Mouse (Mus musculus) kidney, embryonic 16.5 days (tissue): ENCODE results near the gene Zc3h8. TPM values are rescaled to one million over a fixed set of nuclear protein-coding genes. Genes with fewer than 3 reads are reported as not detected.

Experiments
- ATAC-seq: fragments of 200-750 bp; cut with Nextera tagmentation; 2 replicates; pipeline ENCODE4 v1.8.0; 2017; ENCODE audit warnings: moderate TSS enrichment; ENCODE audit not compliant: low FRiP score, low TSS enrichment
- H3K27ac ChIP-seq: fragments of 300-500 bp; sonication (generic); 2 replicates; pipeline ENCODE4 v1.5.1; 2014; ENCODE audit warnings: low read length
- H3K27me3 ChIP-seq: fragments of 300-500 bp; sonication (generic); 2 replicates; pipeline ENCODE4 v1.6.1; 2014; ENCODE audit warnings: low read length, control low read depth, mixed read lengths; ENCODE audit not compliant: insufficient read depth
- H3K36me3 ChIP-seq: fragments of 300-500 bp; sonication (generic); 2 replicates; pipeline ENCODE4 v1.6.1; 2014; ENCODE audit warnings: low read length, control low read depth, mixed read lengths; ENCODE audit not compliant: insufficient read depth
- H3K4me1 ChIP-seq: fragments of 300-500 bp; sonication (generic); 2 replicates; pipeline ENCODE4 v1.6.1; 2014; ENCODE audit warnings: low read length, control low read depth, mixed read lengths; ENCODE audit not compliant: insufficient read depth
- H3K4me2 ChIP-seq: fragments of 300-500 bp; sonication (generic); replicated peaks from 2 replicates; pipeline ENCODE4 v1.6.1; 2014; ENCODE audit warnings: low read depth, low read length
- H3K4me3 ChIP-seq: fragments of 300-500 bp; sonication (generic); 2 replicates; pipeline ENCODE4 v1.5.1; 2014; ENCODE audit warnings: mild to moderate bottlenecking, low read length
- H3K9ac ChIP-seq: fragments of 300-500 bp; sonication (generic); replicated peaks from 2 replicates; pipeline ENCODE4 v1.6.1; 2014; ENCODE audit warnings: low read length
- H3K9me3 ChIP-seq: fragments of 300-500 bp; sonication (generic); 2 replicates; pipeline ENCODE4 v1.6.1; 2016; ENCODE audit warnings: low read length, control low read depth
- WGBS: fragments of 180-500 bp; shearing (Covaris S2); extraction: QIAGEN DNeasy Blood & Tissue Kit; methylation state at CpG from one replicate; pipeline ENCODE4 v1.1.7; 2014; 5-methylcytosine and 5-hydroxymethylcytosine counted together
- polyA plus RNA-seq: library from polyadenylated mRNA; unstranded; fragments of >200 nt; fragmentation: Nextera tagmentation; extraction: Ambion mirVana; gene quantifications from 2 replicates; pipeline ENCODE4 v1.2.1, GENCODE M21; 2015

The Zc3h8 gene
- 7.9 and 8.2 TPM in 2 replicates for polyA plus RNA-seq

DNA sequence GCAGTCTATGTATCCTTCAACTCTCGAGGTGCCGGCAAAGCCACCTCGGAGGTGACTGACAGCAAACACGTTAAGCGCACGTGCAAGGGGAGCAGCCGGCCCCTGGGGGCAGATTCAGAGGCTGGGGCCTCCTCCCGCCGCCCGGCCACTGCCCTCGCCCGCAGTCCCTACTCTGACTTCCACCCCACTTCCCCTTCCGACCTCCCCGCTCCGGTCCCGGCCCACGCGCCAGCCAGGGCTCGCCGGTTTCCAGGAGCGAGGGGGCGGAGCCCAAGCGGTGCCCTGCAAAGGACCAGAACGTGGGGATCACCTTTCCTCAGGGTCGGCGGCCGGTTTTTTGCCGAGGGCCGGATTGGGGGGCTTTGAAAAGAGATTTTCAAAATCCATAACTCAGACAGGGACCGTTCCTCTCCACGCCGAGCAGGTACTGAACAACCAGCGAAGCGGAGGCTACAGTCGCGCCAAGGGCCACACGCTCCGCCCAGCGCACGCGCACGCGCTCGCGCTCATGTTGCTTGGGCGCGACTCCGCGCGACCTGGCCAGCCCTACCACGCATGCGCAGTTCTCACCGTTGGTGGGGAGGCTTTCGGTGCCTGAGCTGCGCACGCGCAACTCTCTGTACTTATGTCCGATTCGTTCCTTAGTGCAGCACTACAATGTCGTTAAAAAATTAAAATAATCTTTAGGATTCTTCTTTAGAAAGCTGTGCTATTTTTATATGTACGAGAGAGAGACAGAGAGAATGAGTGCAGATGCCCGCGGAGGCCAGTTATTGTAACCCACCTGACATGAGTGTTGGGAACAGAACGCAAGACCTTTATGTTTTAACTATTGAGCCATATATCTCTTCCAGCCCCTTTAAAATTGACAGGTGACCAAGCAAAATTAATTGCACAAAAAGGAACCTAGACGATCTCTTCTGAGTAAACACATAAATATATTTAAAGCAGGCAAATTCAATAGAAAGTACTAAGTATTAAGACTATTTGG, at the start of gene Zc3h8:
Zc3h8 (minus strand) TSS at position 540 of the 991 bp plus-strand sequence.
- H3K9me3 ChIP-seq: no peaks in the 10 kb centered on the region
- H3K9ac ChIP-seq: peak within 1 kb of the TSS; percentile 76
- 1% methylated on average over 65 of the region's 65 CpGs for WGBS
- peak within 1 kb of the TSS; percentile 77 for H3K4me2 ChIP-seq
- peaks cover 5% of the 10 kb centered on the region for H3K4me1 ChIP-seq
- H3K36me3 ChIP-seq: peaks cover 3% of the 10 kb centered on the region; the same call in 1 of the 2 replicates
- peak within 1 kb of the TSS; percentile 82 for H3K4me3 ChIP-seq
- peak within 1 kb of the TSS; percentile 91 for H3K27ac ChIP-seq
- H3K27me3 ChIP-seq: no peaks in the 10 kb centered on the region
- peak; percentile 94 for ATAC-seq

DNA sequence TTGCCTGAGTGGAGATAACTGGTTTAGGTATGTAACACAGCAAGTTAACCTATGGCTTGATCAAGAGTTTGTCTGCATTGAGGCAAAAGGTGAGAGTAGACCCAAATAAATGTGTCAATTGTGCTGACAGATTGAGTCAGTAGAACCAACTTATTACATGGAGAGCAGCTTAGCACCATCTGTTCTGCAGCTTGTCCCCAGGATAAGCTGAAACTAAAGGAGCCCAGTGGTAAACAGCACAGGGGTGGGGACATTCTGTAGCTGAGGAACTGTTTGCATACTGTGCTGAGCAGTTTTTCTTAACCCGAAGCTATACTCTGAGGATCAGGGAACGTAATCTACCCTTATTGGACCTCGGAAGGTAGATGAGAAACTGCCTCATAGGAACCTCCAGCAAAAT, 40.9 kb upstream of the Zc3h8 start:
- 95% methylated on average over 3 of the region's 3 CpGs for WGBS
- Histone ChIP-seq H3K4me1 (no peaks in the 10 kb centered on the region), H3K27me3 (no peaks in the 10 kb centered on the region), H3K27ac (no peak overlapping the region), H3K36me3 (no peaks in the 10 kb centered on the region), H3K4me2 (no peak overlapping the region), H3K9me3 (no peaks in the 10 kb centered on the region), H3K9ac (no peak overlapping the region), H3K4me3 (no peak overlapping the region)
- no peak for ATAC-seq

DNA sequence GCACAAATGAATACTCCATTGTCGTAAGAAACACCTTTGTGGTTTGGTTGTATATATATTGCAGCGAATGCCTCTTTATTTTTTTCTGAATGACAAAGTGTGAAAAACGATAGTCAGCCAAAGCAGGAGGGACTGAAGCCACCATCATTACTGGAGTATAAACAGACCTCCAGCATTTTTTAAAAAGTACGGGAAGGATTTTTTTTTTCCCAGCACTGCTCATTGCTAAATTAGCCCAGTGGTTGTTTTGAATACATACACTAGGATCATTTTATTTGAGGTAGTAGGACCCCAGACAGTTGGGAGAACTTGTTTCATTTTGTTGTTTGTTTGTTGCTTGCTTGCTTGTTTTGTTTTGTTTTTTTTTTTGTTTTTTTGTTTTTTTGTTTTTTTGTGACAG, 31.7 kb upstream of the Zc3h8 start:
- Histone ChIP-seq H3K27ac (no peak overlapping the region), H3K9ac (no peak overlapping the region), H3K4me1 (no peaks in the 10 kb centered on the region), H3K27me3 (no peaks in the 10 kb centered on the region), H3K9me3 (no peaks in the 10 kb centered on the region), H3K4me3 (no peak overlapping the region), H3K36me3 (no peaks in the 10 kb centered on the region), H3K4me2 (no peak overlapping the region)
- no peak for ATAC-seq
- 70% methylated on average over 4 of the region's 4 CpGs for WGBS

DNA sequence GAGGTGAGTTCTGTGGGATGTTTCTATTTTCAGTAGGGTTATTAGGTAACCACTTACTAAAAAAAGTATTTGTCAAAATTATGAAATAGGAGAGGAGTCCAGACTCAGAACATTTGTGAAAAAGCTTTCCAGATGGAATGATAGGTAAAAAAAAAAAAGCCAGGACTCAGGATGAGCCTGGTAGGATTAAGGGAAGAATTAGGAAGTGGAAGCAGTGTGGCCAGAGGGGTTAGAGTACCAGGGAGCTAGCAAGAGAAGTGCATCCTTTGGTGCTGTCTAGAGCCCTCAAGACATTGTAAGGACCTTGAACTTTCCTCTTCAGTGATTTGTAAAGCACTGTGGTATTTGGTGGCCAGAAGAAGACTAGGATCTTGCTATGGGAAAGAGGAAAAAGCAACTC, 28.4 kb upstream of the Zc3h8 start:
- no peaks in the 10 kb centered on the region for H3K9me3 ChIP-seq
- H3K4me2 ChIP-seq: no peak overlapping the region
- no peak overlapping the region for H3K4me3 ChIP-seq
- H3K27ac ChIP-seq: no peak overlapping the region
- H3K27me3 ChIP-seq: no peaks in the 10 kb centered on the region
- H3K9ac ChIP-seq: no peak overlapping the region
- peaks cover 6% of the 10 kb centered on the region; the same call in 1 of the 2 replicates for H3K4me1 ChIP-seq
- no peak for ATAC-seq
- H3K36me3 ChIP-seq: no peaks in the 10 kb centered on the region

DNA sequence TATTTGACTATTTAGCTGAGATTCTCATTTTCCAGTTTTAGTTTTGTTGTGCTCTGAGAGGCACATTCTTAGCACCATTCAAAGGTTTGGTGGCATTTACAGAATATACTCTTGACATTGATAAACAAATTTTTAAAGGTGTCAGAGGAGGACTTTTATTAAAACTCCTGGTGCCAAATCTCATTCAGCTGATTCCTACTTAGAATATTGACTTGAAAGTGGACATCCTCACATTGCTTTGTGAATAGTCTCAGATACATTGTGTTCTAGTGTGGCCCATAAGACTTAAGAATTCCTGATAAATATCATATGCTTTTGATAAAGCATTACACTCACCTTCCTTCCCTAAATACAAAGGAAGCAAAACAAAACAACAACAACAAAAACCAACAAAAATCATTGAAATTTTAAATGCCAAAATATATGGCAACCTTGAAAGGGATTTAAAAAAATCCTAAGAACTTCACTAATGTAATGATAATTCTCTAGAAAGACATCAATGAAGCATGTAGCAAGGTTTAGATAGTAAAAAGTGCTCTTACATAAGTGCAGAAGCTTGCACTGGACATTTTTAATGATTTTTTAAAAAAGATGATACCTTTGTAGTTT, 24.7 kb upstream of the Zc3h8 start:
- Histone ChIP-seq H3K9me3 (no peaks in the 10 kb centered on the region), H3K36me3 (no peaks in the 10 kb centered on the region), H3K27ac (peak overlapping the region; percentile 100; the same call in 1 of the 2 replicates), H3K9ac (0 out of 2 replicates have a peak overlapping the region, but pooled peaks have one; percentile 99), H3K4me1 (peaks cover 13% of the 10 kb centered on the region), H3K27me3 (no peaks in the 10 kb centered on the region), H3K4me2 (peak overlapping the region; percentile 67), H3K4me3 (peak overlapping the region; percentile 95)
- no peak for ATAC-seq

DNA sequence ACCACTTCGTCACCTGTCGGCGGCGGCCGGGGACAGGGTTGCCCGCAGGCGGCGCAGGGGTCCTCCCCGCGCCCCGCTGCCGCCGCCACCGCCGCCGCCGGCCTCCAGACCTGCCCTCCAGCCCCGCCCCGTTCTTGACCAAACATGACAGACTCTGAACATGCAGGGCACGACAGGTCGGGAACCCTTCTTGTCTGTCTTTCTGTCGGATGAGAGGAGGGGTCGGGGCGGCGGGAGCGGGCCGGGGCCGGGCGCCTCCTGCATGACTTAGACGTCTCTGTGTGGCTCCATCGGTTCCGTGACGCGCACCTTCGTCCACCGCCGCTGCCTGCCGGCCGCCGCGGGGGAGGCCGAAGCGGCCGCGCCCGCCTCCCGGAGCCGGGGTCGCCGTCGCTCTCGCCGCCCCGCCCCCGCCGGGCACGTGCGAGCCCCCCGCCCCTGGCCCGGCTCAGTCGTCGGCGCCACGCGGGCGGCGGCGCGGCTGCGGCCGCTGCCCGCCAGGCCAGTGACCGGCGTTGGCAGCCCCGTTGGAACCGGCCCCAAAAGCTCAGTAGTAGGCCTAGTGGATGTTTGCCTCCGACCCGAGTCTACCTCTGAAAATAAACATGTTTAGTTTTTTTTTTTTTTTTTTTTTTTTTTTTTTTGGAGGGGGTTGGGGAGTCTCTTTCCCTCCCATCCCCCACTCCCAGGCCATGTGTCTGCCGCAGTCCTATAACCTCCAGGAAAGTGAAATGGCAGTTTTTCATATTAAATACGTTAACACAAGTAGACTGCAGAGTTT, 24.0 kb upstream of the Zc3h8 start, which contains the start of gene Gm10762:
Gm10762 (minus strand) TSS at position 65 of the 781 bp plus-strand sequence.
- 1% methylated on average over 56 of the region's 80 CpGs for WGBS

DNA sequence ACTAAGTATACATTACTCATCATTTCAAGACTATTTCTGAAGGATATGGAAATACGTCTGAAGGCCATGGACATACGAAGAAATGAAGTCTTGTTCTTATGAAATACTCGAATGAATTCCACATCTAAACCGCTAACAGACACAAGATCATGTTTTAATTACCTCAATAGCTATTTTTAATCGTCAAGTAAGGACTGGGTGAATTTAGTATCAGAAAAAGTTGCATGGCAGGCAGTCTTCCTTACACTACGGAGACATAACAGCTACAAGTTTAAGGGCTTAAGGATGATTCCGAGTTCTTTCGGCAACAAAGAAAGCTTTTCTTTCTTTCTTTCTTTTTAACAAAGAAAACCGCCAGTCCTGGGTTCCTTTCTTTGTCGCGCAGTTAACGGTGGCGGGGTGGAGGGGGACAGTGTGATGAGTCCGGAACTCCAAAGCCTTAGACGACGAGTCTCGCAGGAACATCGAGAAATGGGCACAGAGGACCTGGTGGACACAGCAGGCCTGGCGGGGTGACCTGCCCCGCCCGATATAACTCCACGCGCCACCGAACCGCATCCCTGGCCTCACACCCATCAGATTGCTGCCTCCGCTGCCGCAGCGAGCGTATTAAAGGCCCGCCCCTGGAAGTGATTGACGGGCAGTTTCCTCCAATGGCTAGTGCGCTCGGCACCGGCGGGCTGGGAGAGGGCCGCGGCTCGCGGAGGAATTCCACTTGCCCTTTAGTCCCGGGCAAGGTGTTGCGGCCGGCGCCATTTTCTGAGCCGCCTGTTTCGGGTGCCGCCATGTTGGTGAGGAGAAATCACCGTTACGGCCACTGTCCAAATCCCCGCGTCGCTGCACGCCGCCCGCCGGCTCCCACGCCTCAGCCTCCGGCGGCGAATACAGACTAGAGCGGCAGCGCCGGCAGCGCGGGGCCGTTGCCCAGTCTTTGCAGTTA, 23.0 kb upstream of the Zc3h8 start, which contains the start of gene Zc3h6:
Zc3h6 (plus strand) TSS at position 762 of the 940 bp plus-strand sequence.
- Histone ChIP-seq H3K27ac (peak within 1 kb of the TSS; percentile 100), H3K9me3 (no peaks in the 10 kb centered on the region), H3K4me1 (peaks cover 13% of the 10 kb centered on the region), H3K4me3 (peak within 1 kb of the TSS; percentile 95), H3K9ac (peak within 1 kb of the TSS; percentile 99), H3K27me3 (no peaks in the 10 kb centered on the region), H3K4me2 (peak within 1 kb of the TSS; percentile 67), H3K36me3 (no peaks in the 10 kb centered on the region)
- WGBS: under 1% methylated on average over 65 of the region's 65 CpGs
- peak; percentile 98 for ATAC-seq

More for the DNA sequence above, 24.0 kb upstream of the Zc3h8 start, which contains the start of gene Gm10762:
- Histone ChIP-seq H3K9me3 (no peaks in the 10 kb centered on the region), H3K4me2 (peak within 1 kb of the TSS; percentile 67), H3K4me3 (peak within 1 kb of the TSS; percentile 95), H3K9ac (peak within 1 kb of the TSS; percentile 99), H3K36me3 (no peaks in the 10 kb centered on the region), H3K4me1 (peaks cover 13% of the 10 kb centered on the region), H3K27me3 (no peaks in the 10 kb centered on the region), H3K27ac (peak within 1 kb of the TSS; percentile 100)
- peak; percentile 90 for ATAC-seq

DNA sequence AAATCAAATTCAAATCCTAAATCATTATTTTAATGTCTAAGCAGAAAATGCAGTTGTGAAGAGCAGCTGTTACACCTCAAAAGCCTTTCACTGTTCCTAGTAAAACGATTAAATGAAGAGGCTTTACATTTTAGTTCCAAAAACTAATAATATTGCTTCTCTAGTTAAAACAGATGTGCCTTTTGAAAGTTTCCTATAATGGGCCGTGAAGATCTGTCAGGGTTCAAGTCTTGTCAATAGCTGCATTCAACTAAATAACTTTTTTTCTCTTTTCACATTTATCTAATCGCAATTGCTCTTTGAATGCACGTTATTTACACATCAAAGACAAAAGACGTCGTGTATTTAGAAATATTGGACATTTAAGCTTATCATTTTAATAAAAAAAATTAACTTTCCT, 22.4 kb upstream of the Zc3h8 start:
- ATAC-seq: no peak
- no peaks in the 10 kb centered on the region for H3K9me3 ChIP-seq
- H3K9ac ChIP-seq: no peak overlapping the region
- no peaks in the 10 kb centered on the region for H3K27me3 ChIP-seq
- H3K4me3 ChIP-seq: no peak overlapping the region
- H3K4me2 ChIP-seq: peak overlapping the region; percentile 67; the same call in 1 of the 2 replicates
- H3K4me1 ChIP-seq: peaks cover 13% of the 10 kb centered on the region
- H3K27ac ChIP-seq: no peak overlapping the region
- 16% methylated on average over 6 of the region's 6 CpGs for WGBS
- no peaks in the 10 kb centered on the region for H3K36me3 ChIP-seq
